Mouse (Mus musculus): ENCODE data around the gene Nudcd3. TPM values are rescaled to one million over a fixed set of nuclear protein-coding genes. Genes with fewer than 3 reads are reported as not detected.

Gene Nudcd3
- polyA plus RNA-seq, 1 experiment: 26.2 TPM

- peaks cover 2% of the 10 kb centered on the region; the same call in 1 of the 2 replicates for H3K36me3 ChIP-seq (ENCODE audit: control insufficient read depth, insufficient read depth, low read length)
- H3K4me1 ChIP-seq (ENCODE audit: control insufficient read depth, insufficient read depth, insufficient read length, low read length): peaks cover 2% of the 10 kb centered on the region; the same call in 1 of the 2 replicates
- TF ChIP-seq CTCF (IDR thresholded peaks at IDR 0.05; ENCODE audit: extremely low read depth, insufficient read length, insufficient replicate concordance, low read depth, low read length) (no peak), POLR2A (IDR thresholded peaks at IDR 0.05; ENCODE audit: low read depth, low read length) (no peak)
- WGBS: 92% methylated on average over 1 of the region's 1 CpGs
- H3K27me3 ChIP-seq (ENCODE audit: control insufficient read depth, insufficient read depth, low read length): no peaks in the 10 kb centered on the region
- H3K4me3 ChIP-seq (ENCODE audit: low read depth, low read length): no peak overlapping the region
- H3K27ac ChIP-seq (ENCODE audit: insufficient read depth, low read depth, low read length): no peak overlapping the region
Observed at GRCm38 (mm10) chr11:6130578-6130977, 69.6 kb downstream of the Nudcd3 start.

DNA sequence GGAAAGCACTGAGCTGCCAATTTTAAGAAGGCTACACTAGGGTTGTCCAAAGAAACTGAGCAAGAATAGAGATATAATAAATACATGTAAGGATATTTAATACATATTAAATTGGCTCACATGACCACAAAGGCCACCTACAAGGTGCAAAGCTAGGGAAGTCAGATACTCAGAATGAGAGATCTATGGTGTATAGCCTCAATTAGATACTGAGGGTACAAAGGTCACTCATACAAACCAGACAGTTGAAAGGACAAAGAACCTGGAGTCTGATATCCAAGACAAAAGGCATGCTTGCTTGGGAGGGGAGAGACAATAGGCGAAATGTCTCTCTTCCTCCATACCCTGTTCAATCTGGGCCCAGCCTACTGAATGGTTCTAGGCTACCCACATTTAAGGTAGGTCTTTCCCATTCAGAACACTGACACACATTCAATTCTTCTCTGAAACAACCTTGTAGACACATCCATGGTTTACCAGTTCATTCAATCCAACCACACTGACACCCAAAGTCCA is 76.6 kb downstream of the Nudcd3 start:
- no peak for TF ChIP-seq POLR2A (IDR thresholded peaks at IDR 0.05; ENCODE audit: low read depth, low read length)
- no peak for TF ChIP-seq CTCF (IDR thresholded peaks at IDR 0.05; ENCODE audit: extremely low read depth, insufficient read length, insufficient replicate concordance, low read depth, low read length)
- Histone ChIP-seq H3K4me3 (ENCODE audit: low read depth, low read length) (no peak overlapping the region), H3K27ac (ENCODE audit: insufficient read depth, low read depth, low read length) (peak overlapping the region; percentile 35; the same call in 1 of the 2 replicates), H3K27me3 (ENCODE audit: control insufficient read depth, insufficient read depth, low read length) (no peaks in the 10 kb centered on the region), H3K4me1 (ENCODE audit: control insufficient read depth, insufficient read depth, insufficient read length, low read length) (peaks cover 9% of the 10 kb centered on the region; the same call in 1 of the 2 replicates), H3K36me3 (ENCODE audit: control insufficient read depth, insufficient read depth, low read length) (peaks cover 5% of the 10 kb centered on the region; the same call in 1 of the 2 replicates)
- WGBS: 73% methylated on average over 1 of the region's 1 CpGs

- no peaks in the 10 kb centered on the region for H3K27me3 ChIP-seq (ENCODE audit: control insufficient read depth, insufficient read depth, low read length)
- H3K4me1 ChIP-seq (ENCODE audit: control insufficient read depth, insufficient read depth, insufficient read length, low read length): peaks cover 9% of the 10 kb centered on the region; the same call in 1 of the 2 replicates
- WGBS: 94% methylated on average over 5 of the region's 5 CpGs
- H3K27ac ChIP-seq (ENCODE audit: insufficient read depth, low read depth, low read length): no peak overlapping the region
- no peak overlapping the region for H3K4me3 ChIP-seq (ENCODE audit: low read depth, low read length)
- H3K36me3 ChIP-seq (ENCODE audit: control insufficient read depth, insufficient read depth, low read length): peaks cover 8% of the 10 kb centered on the region
- TF ChIP-seq POLR2A (IDR thresholded peaks at IDR 0.05; ENCODE audit: low read depth, low read length): no peak
- no peak for TF ChIP-seq CTCF (IDR thresholded peaks at IDR 0.05; ENCODE audit: extremely low read depth, insufficient read length, insufficient replicate concordance, low read depth, low read length)
Observed at GRCm38 (mm10) chr11:6122631-6123030, 77.6 kb downstream of the Nudcd3 start.

GRCm38 (mm10) chr11:6120596-6120995 is 79.6 kb downstream of the Nudcd3 start:
- no peak overlapping the region for H3K4me3 ChIP-seq (ENCODE audit: low read depth, low read length)
- no peak overlapping the region for H3K27ac ChIP-seq (ENCODE audit: insufficient read depth, low read depth, low read length)
- no peaks in the 10 kb centered on the region for H3K27me3 ChIP-seq (ENCODE audit: control insufficient read depth, insufficient read depth, low read length)
- H3K4me1 ChIP-seq (ENCODE audit: control insufficient read depth, insufficient read depth, insufficient read length, low read length): peaks cover 9% of the 10 kb centered on the region; the same call in 1 of the 2 replicates
- 91% methylated on average over 11 of the region's 11 CpGs for WGBS
- TF ChIP-seq POLR2A (IDR thresholded peaks at IDR 0.05; ENCODE audit: low read depth, low read length): no peak
- no peak for TF ChIP-seq CTCF (IDR thresholded peaks at IDR 0.05; ENCODE audit: extremely low read depth, insufficient read length, insufficient replicate concordance, low read depth, low read length)
- peaks cover 11% of the 10 kb centered on the region for H3K36me3 ChIP-seq (ENCODE audit: control insufficient read depth, insufficient read depth, low read length)

DNA sequence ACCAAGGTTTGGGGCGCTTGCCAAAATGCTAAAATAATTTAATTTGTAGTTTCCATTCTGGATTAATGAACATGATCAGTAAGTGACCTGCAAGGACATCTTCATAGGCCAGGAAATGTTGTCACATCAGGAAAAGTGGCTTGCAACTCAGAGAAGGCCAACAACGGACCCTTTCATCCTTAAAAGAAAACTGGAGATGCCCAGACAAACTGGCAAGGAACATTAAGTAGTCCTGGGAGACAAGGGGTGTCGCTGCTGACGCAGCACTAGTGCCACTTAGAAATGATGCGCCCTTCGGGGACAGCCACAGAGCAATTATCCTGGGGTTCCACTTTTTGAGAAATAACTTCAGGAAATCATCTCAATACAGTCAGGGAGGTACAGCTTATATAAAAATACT is 80.2 kb downstream of the Nudcd3 start:
- Histone ChIP-seq H3K27ac (ENCODE audit: insufficient read depth, low read depth, low read length) (no peak overlapping the region), H3K4me3 (ENCODE audit: low read depth, low read length) (no peak overlapping the region), H3K4me1 (ENCODE audit: control insufficient read depth, insufficient read depth, insufficient read length, low read length) (peaks cover 9% of the 10 kb centered on the region; the same call in 1 of the 2 replicates), H3K27me3 (ENCODE audit: control insufficient read depth, insufficient read depth, low read length) (no peaks in the 10 kb centered on the region), H3K36me3 (ENCODE audit: control insufficient read depth, insufficient read depth, low read length) (peaks cover 8% of the 10 kb centered on the region)
- TF ChIP-seq CTCF (IDR thresholded peaks at IDR 0.05; ENCODE audit: extremely low read depth, insufficient read length, insufficient replicate concordance, low read depth, low read length) (no peak), POLR2A (IDR thresholded peaks at IDR 0.05; ENCODE audit: low read depth, low read length) (no peak)
- WGBS: 92% methylated on average over 6 of the region's 6 CpGs

DNA sequence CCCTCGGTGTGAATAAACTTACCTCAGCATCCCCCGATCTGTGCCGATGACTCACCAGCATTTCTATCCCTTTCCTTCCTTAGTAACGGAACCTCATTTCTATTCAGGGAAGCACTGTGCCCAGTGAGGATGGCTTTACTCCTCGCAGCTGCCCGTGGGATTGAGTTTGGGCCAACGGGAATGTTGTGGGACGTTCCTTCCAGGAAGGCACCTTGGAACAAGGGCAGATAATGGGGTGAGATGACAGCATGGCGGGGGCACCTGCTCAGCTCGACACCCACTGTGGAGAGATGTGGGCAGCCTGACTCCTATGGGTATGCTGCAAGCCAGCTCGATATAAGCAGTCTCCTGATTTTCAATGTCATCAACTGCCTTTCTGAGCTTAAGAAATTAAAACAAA is 80.9 kb downstream of the Nudcd3 start:
- Histone ChIP-seq H3K4me3 (ENCODE audit: low read depth, low read length) (no peak overlapping the region), H3K36me3 (ENCODE audit: control insufficient read depth, insufficient read depth, low read length) (peaks cover 8% of the 10 kb centered on the region; the same call in 1 of the 2 replicates), H3K27ac (ENCODE audit: insufficient read depth, low read depth, low read length) (no peak overlapping the region), H3K4me1 (ENCODE audit: control insufficient read depth, insufficient read depth, insufficient read length, low read length) (peaks cover 9% of the 10 kb centered on the region; the same call in 1 of the 2 replicates), H3K27me3 (ENCODE audit: control insufficient read depth, insufficient read depth, low read length) (no peaks in the 10 kb centered on the region)
- WGBS: 88% methylated on average over 11 of the region's 11 CpGs
- no peak for TF ChIP-seq POLR2A (IDR thresholded peaks at IDR 0.05; ENCODE audit: low read depth, low read length)
- TF ChIP-seq CTCF (IDR thresholded peaks at IDR 0.05; ENCODE audit: extremely low read depth, insufficient read length, insufficient replicate concordance, low read depth, low read length): no peak

GRCm38 (mm10) chr11:6117956-6118355 is 82.3 kb downstream of the Nudcd3 start:
- no peaks in the 10 kb centered on the region for H3K27me3 ChIP-seq (ENCODE audit: control insufficient read depth, insufficient read depth, low read length)
- H3K36me3 ChIP-seq (ENCODE audit: control insufficient read depth, insufficient read depth, low read length): peaks cover 8% of the 10 kb centered on the region; the same call in 1 of the 2 replicates
- H3K4me3 ChIP-seq (ENCODE audit: low read depth, low read length): no peak overlapping the region
- H3K4me1 ChIP-seq (ENCODE audit: control insufficient read depth, insufficient read depth, insufficient read length, low read length): peaks cover 8% of the 10 kb centered on the region
- no peak for TF ChIP-seq CTCF (IDR thresholded peaks at IDR 0.05; ENCODE audit: extremely low read depth, insufficient read length, insufficient replicate concordance, low read depth, low read length)
- no peak for TF ChIP-seq POLR2A (IDR thresholded peaks at IDR 0.05; ENCODE audit: low read depth, low read length)
- H3K27ac ChIP-seq (ENCODE audit: insufficient read depth, low read depth, low read length): no peak overlapping the region
- 86% methylated on average over 2 of the region's 2 CpGs for WGBS
